Mouse (Mus musculus) layer of hippocampus, adult 18-20 months (tissue): ENCODE results near the gene Rufy1. TPM values are rescaled to one million over a fixed set of nuclear protein-coding genes. Genes with fewer than 3 reads are reported as not detected.
A peak's percentile ranks its signal among the peaks of the same experiment; 100 is the strongest.

Experiments
- DNase-seq, 2 experiments: peaks; one replicate each; pipeline ENCODE4 v3.0.0; 2022; ENCODE audit warnings: low spot score in 2 of 2
- total RNA-seq, 2 experiments: library from RNA; stranded (reverse); gene quantifications; 2 replicates each; pipeline ENCODE4 v1.2.3; 2021

Rufy1 gene
- total RNA-seq, 2 experiments from 2014 or later, result 30.4 to 30.9 TPM

- DNase-seq, result no peak
Observed at GRCm38 (mm10) chr11:50431134-50432068, 476 bp upstream of the Rufy1 start.

DNA sequence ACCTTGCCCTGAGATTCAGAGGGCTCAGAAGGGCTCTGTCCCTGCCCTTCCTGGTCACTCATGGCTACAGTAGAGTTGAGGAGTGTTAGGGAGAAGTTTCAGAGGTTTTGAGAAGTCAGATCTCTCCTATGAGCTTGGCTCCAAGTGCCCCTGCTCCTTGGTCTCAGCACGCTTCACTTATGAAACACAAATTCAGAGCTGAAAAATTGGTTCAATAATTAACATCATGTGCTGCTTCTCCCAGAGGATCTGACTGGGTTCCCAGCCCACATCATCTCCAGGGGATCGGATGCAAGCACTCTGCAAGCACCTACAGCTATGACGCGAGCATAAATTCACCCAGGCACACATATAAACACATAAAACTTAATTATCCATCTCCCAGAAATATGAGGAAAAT, 4.9 kb downstream of the Rufy1 start:
- no peak for DNase-seq

DNA sequence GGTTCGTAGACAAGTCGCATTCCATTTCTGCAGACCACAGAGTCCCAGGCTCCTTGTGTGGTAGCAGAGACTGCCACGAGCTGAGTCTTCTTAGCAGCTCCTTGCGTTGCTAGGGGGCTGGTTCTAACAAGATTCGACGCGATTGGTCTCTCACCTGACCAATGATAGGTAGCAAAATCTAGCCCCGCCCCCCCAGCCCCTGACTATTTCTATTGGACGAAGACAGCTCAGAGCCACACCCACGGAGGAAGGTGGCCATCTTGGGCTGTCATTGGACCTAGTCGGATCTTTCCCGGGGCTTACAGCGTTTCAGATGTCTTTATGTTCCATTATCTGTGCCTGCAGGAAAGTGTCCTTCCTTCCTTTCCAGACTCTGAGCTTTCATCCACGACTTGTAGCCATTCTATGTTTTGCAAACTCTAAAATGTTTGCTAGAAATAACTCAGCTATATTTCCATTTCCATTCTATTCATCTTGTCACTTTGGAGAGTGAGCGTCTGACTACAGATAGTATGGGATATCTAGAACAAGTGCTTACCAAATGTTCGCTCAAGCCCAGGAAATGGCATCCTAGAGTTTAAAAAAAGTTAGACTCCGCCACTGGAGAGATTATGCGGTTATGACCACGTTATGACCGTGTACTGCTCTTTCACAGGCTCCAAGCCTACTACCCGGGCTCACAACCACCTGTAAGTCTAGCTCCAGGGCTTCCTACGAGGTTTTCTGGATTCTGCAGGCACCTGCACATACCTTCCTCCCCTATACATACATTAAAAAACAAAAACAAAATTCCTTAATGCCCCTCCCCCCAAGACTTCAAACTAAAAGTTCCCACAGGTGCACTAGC, 8.8 kb downstream of the Rufy1 start:
- peak; percentile 32 to 68 for DNase-seq

DNA sequence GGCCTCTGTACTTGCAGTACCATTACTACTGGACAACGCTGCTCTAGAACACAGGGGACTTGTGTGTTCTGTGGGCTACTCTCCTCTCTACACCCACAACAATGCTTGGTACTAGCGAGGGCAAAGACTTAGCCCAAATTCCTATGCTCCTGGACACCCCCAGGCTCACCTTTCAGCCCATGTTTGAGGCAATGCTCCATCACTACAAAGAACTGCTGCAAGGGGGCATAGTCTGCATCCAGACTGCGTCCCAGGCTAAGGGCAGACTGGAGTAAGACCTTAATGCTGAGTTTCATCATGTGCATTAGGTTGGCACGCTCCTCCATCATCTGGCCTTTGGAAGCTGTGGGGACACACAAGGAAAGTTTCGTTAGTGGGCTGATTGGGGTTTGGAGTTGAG, 9.5 kb downstream of the Rufy1 start:
- DNase-seq, result no peak

- no peak for DNase-seq
Observed at GRCm38 (mm10) chr11:50417856-50418255, 13.1 kb downstream of the Rufy1 start.

DNA sequence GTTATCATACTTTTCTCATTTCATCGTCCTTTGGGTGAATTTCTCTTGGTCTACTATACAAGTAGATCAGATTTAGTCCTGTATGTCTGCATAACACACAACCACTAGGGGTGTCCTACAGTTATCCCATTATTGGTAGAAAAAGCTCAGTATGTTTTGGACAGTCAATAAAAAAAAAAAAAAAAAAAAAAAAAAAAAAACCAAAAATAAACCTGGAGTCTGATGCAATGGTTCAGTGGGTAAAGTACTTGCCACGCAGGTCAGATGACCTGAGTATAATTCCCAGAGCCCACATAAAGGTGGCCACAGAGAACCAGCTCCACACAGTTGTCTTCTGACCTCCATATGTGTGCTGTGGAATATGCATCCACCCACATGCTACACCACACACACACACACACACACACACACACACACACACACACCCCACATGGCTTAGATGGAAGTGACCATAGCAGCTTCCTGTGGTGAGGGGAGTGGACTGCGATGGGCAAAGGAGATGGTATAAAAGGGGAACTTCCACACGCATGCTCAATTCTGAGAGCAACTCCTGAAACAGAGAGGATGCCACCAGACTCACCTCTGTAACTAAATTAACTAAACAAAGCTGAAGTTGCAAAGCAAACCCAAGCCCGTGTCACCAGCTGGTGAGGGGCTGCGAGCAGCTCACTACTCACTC, 15.2 kb downstream of the Rufy1 start:
- DNase-seq, result no peak

GRCm38 (mm10) chr11:50407235-50407634, 23.7 kb downstream of the Rufy1 start:
- no peak for DNase-seq

- DNase-seq, result no peak
Observed at GRCm38 (mm10) chr11:50403367-50404014, 27.4 kb downstream of the Rufy1 start.

DNA sequence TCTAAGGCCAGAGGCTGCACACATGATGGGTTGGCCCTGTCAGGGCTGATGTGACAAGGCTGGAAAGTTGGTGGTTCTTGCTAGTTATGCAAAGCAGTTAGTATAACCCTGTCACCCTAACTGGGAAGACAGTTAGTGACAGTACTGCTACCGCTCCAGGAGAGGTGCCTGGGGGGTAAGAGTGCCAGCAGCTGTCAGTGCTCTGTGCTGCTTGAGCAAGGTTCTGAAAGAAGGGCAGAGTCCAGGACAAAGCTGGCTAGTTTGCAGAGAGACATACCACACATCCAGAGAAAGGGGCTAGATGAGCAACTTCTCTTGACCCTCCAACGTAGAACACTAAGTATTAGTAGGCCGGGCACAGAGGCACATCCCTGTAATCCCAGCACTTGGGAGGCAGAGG, 28.4 kb downstream of the Rufy1 start:
- no peak for DNase-seq

DNA sequence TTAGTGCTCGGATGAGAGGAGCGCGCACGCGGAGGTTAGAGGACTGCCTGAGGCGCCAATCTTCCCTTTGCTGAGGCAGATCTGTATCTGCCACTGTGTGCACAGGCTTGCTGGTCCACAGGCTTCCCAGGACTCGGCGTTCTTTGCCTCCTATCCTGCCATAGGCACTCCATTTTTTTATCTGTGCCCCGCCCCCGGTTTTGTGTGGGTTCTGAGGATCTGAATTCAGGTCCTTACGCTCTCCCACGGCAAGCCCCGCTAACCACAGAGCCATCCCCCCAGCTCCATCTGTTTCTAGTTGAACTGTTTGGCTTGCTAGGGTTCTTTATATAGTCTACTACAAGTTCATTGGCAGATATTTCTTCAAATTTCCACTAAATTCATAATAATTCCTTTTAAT, 32.1 kb downstream of the Rufy1 start:
- peak in 1 of 2 experiments; percentile 54 for DNase-seq

- DNase-seq, result no peak
Observed at GRCm38 (mm10) chr11:50397316-50397715, 33.6 kb downstream of the Rufy1 start.

GRCm38 (mm10) chr11:50396766-50397307, 34.1 kb downstream of the Rufy1 start:
- no peak for DNase-seq

GRCm38 (mm10) chr11:50394731-50395130, 36.2 kb downstream of the Rufy1 start:
- DNase-seq, result no peak

DNA sequence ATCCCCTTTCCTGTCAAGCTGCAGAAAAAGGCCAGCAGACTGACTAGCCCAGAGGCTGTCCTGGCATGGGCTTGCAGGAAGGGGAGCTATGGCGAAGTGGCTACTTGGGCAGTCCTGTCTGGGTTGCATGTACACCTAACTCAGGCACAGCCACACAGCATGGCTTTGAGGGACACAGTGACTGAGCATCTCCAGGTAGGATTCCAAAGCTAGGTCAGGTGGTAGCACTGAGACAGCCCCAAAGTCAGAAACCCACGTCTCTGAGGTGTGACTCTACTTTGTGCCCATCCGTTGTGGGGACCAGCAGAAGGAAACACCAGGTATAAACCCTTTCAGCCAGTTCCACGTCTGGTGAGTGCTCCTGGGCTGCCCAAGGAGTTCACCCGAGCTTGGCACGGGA, 37.6 kb downstream of the Rufy1 start:
- no peak for DNase-seq

- no peak for DNase-seq
Observed at GRCm38 (mm10) chr11:50391272-50391960, 39.5 kb downstream of the Rufy1 start.

DNA sequence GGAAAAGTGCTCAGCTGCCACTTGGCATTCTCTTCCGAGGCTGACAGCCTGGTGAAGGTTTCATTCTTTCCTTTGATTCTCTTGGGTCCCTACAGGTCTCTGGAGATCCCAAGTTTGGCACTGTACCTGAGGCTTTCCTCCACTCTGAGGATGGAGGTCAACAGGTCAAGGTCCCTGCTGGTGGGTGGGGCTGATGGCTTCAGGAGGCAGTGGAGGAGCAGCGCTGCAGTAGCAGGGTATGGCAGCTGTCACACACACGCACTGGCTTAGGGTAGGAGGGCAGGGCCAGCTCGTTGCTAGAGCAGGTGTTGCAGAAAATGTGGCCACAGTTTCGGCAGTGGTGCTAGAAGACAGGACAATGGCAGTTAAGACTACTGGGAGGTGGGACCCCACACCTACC, 41.3 kb downstream of the Rufy1 start:
- DNase-seq, result no peak

- no peak for DNase-seq
Observed at GRCm38 (mm10) chr11:50389011-50389410, 41.9 kb downstream of the Rufy1 start.

GRCm38 (mm10) chr11:50388217-50388929, 42.6 kb downstream of the Rufy1 start:
- no peak for DNase-seq

DNA sequence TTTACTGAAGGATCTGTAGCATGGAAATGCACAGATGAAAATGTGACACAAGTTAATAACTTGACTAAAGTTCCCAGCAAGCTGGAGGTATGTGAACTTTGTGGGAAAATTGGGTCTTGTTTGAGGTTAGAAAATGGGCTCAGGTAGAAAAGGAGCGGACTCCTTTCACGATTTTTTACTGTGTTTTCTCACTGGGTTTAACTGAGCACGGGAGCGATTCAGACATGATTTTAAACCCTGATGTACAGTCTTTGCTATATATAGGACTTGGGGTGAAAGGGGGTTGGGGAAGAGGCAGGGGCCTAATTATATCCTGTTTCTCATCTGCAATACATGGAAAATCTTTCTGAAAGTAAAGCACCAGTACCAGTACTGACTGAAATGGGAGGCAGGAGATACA, 43.2 kb downstream of the Rufy1 start:
- no peak for DNase-seq
